Mouse (Mus musculus): ENCODE data around the gene Wfdc15a. TPM values are rescaled to one million over a fixed set of nuclear protein-coding genes. Genes with fewer than 3 reads are reported as not detected.

Wfdc15a gene
- total and polyA plus RNA-seq, 3 experiments: not detected

DNA sequence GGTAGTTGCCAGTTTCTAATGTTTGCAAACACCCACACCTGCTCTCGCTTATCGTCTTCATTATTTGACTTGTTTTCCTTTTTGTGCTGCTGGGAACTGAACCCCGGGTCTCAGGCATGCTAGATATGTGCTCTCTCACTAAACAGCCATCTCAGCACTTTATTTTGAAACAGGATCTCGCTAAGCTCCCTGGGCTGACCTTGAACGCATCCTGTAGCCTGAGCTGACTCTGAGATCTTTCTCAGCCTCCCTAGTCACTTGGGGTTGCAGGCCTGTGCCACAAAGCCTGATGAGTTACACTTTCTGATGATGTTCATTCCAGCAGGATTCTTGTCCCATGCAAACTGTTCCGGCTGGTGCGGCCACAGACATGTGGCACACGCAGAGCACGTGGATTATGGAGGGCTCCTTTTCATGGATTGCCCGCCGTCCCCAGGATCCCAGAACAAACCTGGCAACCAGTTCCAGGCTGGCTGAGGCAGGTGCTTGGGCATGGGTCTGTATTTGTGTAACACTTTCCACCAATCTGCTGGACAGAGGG, 38.3 kb downstream of the Wfdc15a start:
- H3K79me2 ChIP-seq (ENCODE audit: control insufficient read depth, insufficient read depth, low read length, poor library complexity): no peaks in the 10 kb centered on the region
- no peak for DNase-seq (ENCODE audit: low read depth, low spot score)
- no peak overlapping the region for H3K4me3 ChIP-seq (ENCODE audit: control insufficient read depth in 1 of 2, insufficient read depth in 1 of 2, low read depth in 2 of 2, low read length in 2 of 2)
- no peak overlapping the region for H3K9ac ChIP-seq (ENCODE audit: control insufficient read depth, low read depth, low read length, poor library complexity, severe bottlenecking)
- H3K4me1 ChIP-seq (ENCODE audit: control insufficient read depth in 1 of 2, insufficient read depth in 2 of 2, low read length in 2 of 2): no peaks in the 10 kb centered on the region
- H3K9me3 ChIP-seq (replicated peaks; ENCODE audit: insufficient read depth, low read length): no peaks in the 10 kb centered on the region
- peaks cover 0 to 3% of the 10 kb centered on the region in 2 experiments; a peak in 3 of 4 replicates for H3K27me3 ChIP-seq (ENCODE audit: control insufficient read depth in 1 of 2, insufficient read depth in 2 of 2, low read length in 2 of 2)
- no peak for TF ChIP-seq MYC (IDR thresholded peaks at IDR 0.05; ENCODE audit: low read depth, low read length)
- TF ChIP-seq UBTF (IDR thresholded peaks at IDR 0.05; ENCODE audit: borderline replicate concordance, insufficient read depth, low read depth, low read length): no peak
- no peak for TF ChIP-seq POLR2AphosphoS5 (IDR thresholded peaks at IDR 0.05; ENCODE audit: borderline replicate concordance, low read depth, low read length)
- TF ChIP-seq POLR2A (IDR thresholded peaks at IDR 0.05; ENCODE audit: control insufficient read depth in 1 of 2, insufficient read depth in 1 of 2, low read depth in 1 of 2, low read length in 2 of 2, poor library complexity in 1 of 2): no peak
- TF ChIP-seq MYB (IDR thresholded peaks at IDR 0.05; ENCODE audit: low read depth, low read length): no peak
- TF ChIP-seq MAX (IDR thresholded peaks at IDR 0.05; ENCODE audit: low read length): no peak
- no peak for TF ChIP-seq TAL1 (IDR thresholded peaks at IDR 0.05; ENCODE audit: low read length)
- TF ChIP-seq ZKSCAN1 (IDR thresholded peaks at IDR 0.05; ENCODE audit: low read depth, low read length): no peak
- TF ChIP-seq HCFC1 (IDR thresholded peaks at IDR 0.05; ENCODE audit: low read depth, low read length): no peak
- no peak for TF ChIP-seq RCOR1 (IDR thresholded peaks at IDR 0.05; ENCODE audit: low read depth, low read length)
- no peak for TF ChIP-seq SMC3 (IDR thresholded peaks at IDR 0.05; ENCODE audit: low read depth, low read length)
- TF ChIP-seq ZNF384 (IDR thresholded peaks at IDR 0.05; ENCODE audit: low read depth, low read length): no peak
- no peak for TF ChIP-seq GATA1 (IDR thresholded peaks at IDR 0.05; ENCODE audit: low read depth, low read length)
- TF ChIP-seq POLR2AphosphoS2 (IDR thresholded peaks at IDR 0.05; ENCODE audit: low read length): no peak
- no peak for TF ChIP-seq MAZ (IDR thresholded peaks at IDR 0.05; ENCODE audit: low read depth, low read length)
- no peaks in the 10 kb centered on the region for H3K36me3 ChIP-seq (ENCODE audit: control insufficient read depth in 1 of 2, insufficient read depth in 2 of 2, low read length in 2 of 2)
- no peak overlapping the region for H3K27ac ChIP-seq (ENCODE audit: control insufficient read depth, low read depth, low read length)

DNA sequence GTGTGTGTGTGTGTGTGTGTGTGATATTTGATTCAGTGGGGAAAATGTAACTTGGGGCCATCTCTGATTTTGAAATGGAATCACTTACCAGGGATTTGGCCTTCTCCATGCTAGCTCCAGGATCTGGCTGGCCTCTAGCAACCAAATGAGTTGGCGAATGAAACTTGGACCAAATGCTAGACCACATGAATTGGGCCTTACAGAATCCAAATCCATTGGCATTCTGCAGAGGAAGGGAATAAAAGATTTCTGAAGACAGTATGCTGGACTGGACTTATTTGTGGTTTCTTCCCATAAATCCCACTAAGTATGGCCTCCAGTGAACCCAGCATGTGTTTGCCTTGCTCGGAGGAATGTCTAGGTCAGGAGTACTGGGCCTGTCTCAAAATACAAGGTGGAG, 41.1 kb downstream of the Wfdc15a start:
- Histone ChIP-seq H3K27ac (ENCODE audit: control insufficient read depth, low read depth, low read length) (no peak overlapping the region), H3K4me1 (ENCODE audit: control insufficient read depth in 1 of 2, insufficient read depth in 2 of 2, low read length in 2 of 2) (no peaks in the 10 kb centered on the region), H3K4me3 (ENCODE audit: control insufficient read depth in 1 of 2, insufficient read depth in 1 of 2, low read depth in 2 of 2, low read length in 2 of 2) (no peak overlapping the region), H3K9ac (ENCODE audit: control insufficient read depth, low read depth, low read length, poor library complexity, severe bottlenecking) (no peak overlapping the region), H3K27me3 (ENCODE audit: control insufficient read depth in 1 of 2, insufficient read depth in 2 of 2, low read length in 2 of 2) (no peaks in the 10 kb centered on the region), H3K79me2 (ENCODE audit: control insufficient read depth, insufficient read depth, low read length, poor library complexity) (no peaks in the 10 kb centered on the region), H3K9me3 (replicated peaks; ENCODE audit: insufficient read depth, low read length) (no peaks in the 10 kb centered on the region), H3K36me3 (ENCODE audit: control insufficient read depth in 1 of 2, insufficient read depth in 2 of 2, low read length in 2 of 2) (peaks cover 0 to 1% of the 10 kb centered on the region in 2 experiments; a peak in 1 of 4 replicates)
- no peak for DNase-seq (ENCODE audit: low read depth, low spot score)
- TF ChIP-seq USF1 (IDR thresholded peaks at IDR 0.05; ENCODE audit: low read depth, low read length) (no peak), POLR2AphosphoS5 (IDR thresholded peaks at IDR 0.05; ENCODE audit: borderline replicate concordance, low read depth, low read length) (no peak), GABPA (IDR thresholded peaks at IDR 0.05; ENCODE audit: low read depth, low read length) (no peak), KAT2A (conservative IDR thresholded peaks at IDR 0.05; ENCODE audit: low read depth, low read length) (no peak), RAD21 (IDR thresholded peaks at IDR 0.05; ENCODE audit: low read depth, low read length) (no peak), MAZ (IDR thresholded peaks at IDR 0.05; ENCODE audit: low read depth, low read length) (no peak), MYB (IDR thresholded peaks at IDR 0.05; ENCODE audit: low read depth, low read length) (no peak), POLR2AphosphoS2 (IDR thresholded peaks at IDR 0.05; ENCODE audit: low read length) (no peak), ZNF384 (IDR thresholded peaks at IDR 0.05; ENCODE audit: low read depth, low read length) (no peak), MAFK (IDR thresholded peaks at IDR 0.05; ENCODE audit: borderline replicate concordance, low read depth, low read length) (no peak), MXI1 (IDR thresholded peaks at IDR 0.05; ENCODE audit: low read depth, low read length) (no peak), E2F4 (IDR thresholded peaks at IDR 0.05; ENCODE audit: borderline replicate concordance, low read depth, low read length) (no peak), ELF1 (IDR thresholded peaks at IDR 0.05; ENCODE audit: low read depth, low read length) (no peak), BHLHE40 (IDR thresholded peaks at IDR 0.05; ENCODE audit: borderline replicate concordance, low read depth, low read length) (no peak), UBTF (IDR thresholded peaks at IDR 0.05; ENCODE audit: borderline replicate concordance, insufficient read depth, low read depth, low read length) (no peak), JUND (IDR thresholded peaks at IDR 0.05; ENCODE audit: low read depth, low read length) (no peak), MYC (IDR thresholded peaks at IDR 0.05; ENCODE audit: low read depth, low read length) (no peak), ETS1 (IDR thresholded peaks at IDR 0.05; ENCODE audit: low read depth, low read length) (no peak), ZC3H11A (IDR thresholded peaks at IDR 0.05; ENCODE audit: low read depth, low read length) (no peak)

Measured in MEL (cell line).